11 mouse cellular contexts compared by ENCODE assay signal in the genomic region with DNA sequence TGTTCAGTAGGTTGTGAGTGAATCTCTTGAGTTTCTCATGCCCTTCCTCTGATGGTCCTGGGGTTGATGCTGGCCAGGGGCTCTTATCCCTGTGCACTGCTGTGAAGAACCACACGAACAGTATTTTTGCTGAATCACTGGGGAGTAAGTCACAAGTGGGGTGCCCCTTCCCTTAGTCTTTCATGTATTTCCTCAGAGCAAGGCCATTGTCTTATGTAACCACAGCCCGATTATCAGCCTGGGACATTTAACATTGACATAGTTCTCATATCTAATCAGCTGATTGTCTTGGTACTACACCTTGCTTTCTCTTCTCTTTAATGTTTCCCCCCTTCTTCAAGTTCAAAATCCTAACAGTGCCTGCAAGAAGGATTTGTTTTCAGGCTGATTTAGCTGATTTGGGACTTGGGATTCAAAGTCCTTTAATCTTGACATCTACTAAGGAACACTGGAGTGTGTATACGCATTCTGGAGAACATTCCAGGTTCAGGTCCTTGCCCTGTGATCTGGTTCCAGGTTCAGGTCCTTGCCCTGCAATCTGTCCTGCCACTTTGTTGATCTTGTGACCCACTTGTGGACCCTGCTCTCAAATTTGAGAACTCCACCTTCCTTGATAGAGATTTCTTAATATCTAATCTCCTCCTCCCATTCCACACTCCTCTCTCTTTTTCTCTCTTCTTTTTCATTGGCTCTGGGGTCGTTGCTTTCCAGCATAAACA. TPM values are rescaled to one million over a fixed set of nuclear protein-coding genes. Genes with fewer than 3 reads are reported as not detected.
DNase-seq lines count a peak whose midpoint lies in the region; ATAC-seq and TF ChIP-seq lines count a peak whose summit lies in the region.
"Had no signal": no experiment of that assay in that cellular context is flagged by ENCODE, and none has a peak within 500 bp of the region (broad histone marks: within the 10 kb centered on the region; RNA-seq: fewer than 3 reads in every experiment).

No protein-coding gene starts in this region.

- no peaks in the 10 kb centered on the region for H3K27me3 ChIP-seq in lung, postnatal 0 days (replicated peaks; ENCODE audit: insufficient read depth, low read length)
- H3K27me3 ChIP-seq: limb, embryonic 12.5 days had no signal

- peak; percentile 57 to 88 for DNase-seq in adrenal gland, adult (ENCODE audit: inconsistent age in 2 of 2, low spot score in 1 of 2)
- DNase-seq in adrenal gland, postnatal 25 days: no peak
- no peak for DNase-seq in lung, postnatal 0 days (ENCODE audit: low spot score)
- DNase-seq in lung, postnatal 10 days: no peak
- peak; percentile 55 for DNase-seq in kidney, postnatal 14 days
- DNase-seq in testis, postnatal 10 days (ENCODE audit: low spot score): no peak
- no peak for DNase-seq in embryo, embryonic 9.5 days (ENCODE audit: extremely low spot score)
- no peak for DNase-seq in frontal cortex, adult 2 months (ENCODE audit: extremely low spot score in 1 of 2, low spot score in 1 of 2)
- DNase-seq: cerebellum, adult 9-10 months; thymus, postnatal 36 days had no signal

- no peak for TF ChIP-seq EP300 in lung, postnatal 0 days (IDR thresholded peaks at IDR 0.05)

- TF ChIP-seq CTCF in lung, postnatal 0 days (IDR thresholded peaks at IDR 0.05): no peak

- no peak overlapping the region for H3K9ac ChIP-seq in lung, postnatal 0 days (replicated peaks; ENCODE audit: low read depth)
- H3K9ac ChIP-seq: limb, embryonic 12.5 days had no signal

- peaks cover 18% of the 10 kb centered on the region for H3K36me3 ChIP-seq in lung, postnatal 0 days (ENCODE audit: insufficient read depth, low read length)

- no peak overlapping the region for H3K4me3 ChIP-seq in lung, postnatal 0 days (ENCODE audit: low read depth, low read length)
- H3K4me3 ChIP-seq: limb, embryonic 12.5 days had no signal

- H3K4me2 ChIP-seq in lung, postnatal 0 days (replicated peaks; ENCODE audit: low read depth, low read length): no peak overlapping the region
- H3K4me2 ChIP-seq: limb, embryonic 12.5 days had no signal

- WGBS in lung, postnatal 0 days: 47% methylated on average over 4 of the region's 4 CpGs

- no peak overlapping the region for H3K27ac ChIP-seq in lung, postnatal 0 days (ENCODE audit: low read length)
- H3K27ac ChIP-seq: limb, embryonic 12.5 days had no signal

- no peaks in the 10 kb centered on the region for H3K4me1 ChIP-seq in lung, postnatal 0 days (ENCODE audit: insufficient read depth, low read depth, low read length)

- ATAC-seq in lung, postnatal 0 days: peak; percentile 26; the same call in 1 of the 2 replicates

- H3K9me3 ChIP-seq in lung, postnatal 0 days (ENCODE audit: low read length): no peaks in the 10 kb centered on the region
- H3K9me3 ChIP-seq: limb, embryonic 12.5 days had no signal

RNA-seq across cellular contexts. Expression of a gene that starts 15.8 kb away (rescaled TPM):
- 598 and 906 TPM in 2 replicates for total RNA-seq in adrenal gland, postnatal 25 days (2021)
- 92.6 and 119 TPM in 2 replicates for polyA plus RNA-seq in lung, postnatal 0 days (2015; fragmentation: Nextera tagmentation; extraction: Ambion mirVana)
- 109 and 123 TPM in 2 replicates for polyA plus RNA-seq in frontal cortex, adult 2 months (2012; rRNA removed)

Comparison
In these comparisons a context has a peak if more than half of its experiments do, and no peak if none do; other contexts are left out.
1. DNase-seq: peak in adrenal gland, adult (2 of 2) and kidney, postnatal 14 days (single experiment); none in adrenal gland, postnatal 25 days (single experiment), lung, postnatal 0 days (single experiment), lung, postnatal 10 days (single experiment), testis, postnatal 10 days (single experiment), embryo, embryonic 9.5 days (single experiment) and frontal cortex, adult 2 months (0 of 2).